Mouse (Mus musculus) brain, embryonic 18.5 days (tissue): ENCODE measurements around the gene Sowahc.

Experiments
- DNase-seq: peaks from one replicate; pipeline ENCODE4 v3.0.0-alpha.2; 2012; ENCODE audit warnings: low read depth, low spot score

Gene Sowahc

GRCm38 (mm10) chr10:59253541-59254079, 31.9 kb downstream of the Sowahc start:
- DNase-seq, result no peak

- no peak for DNase-seq
These were observed 34.8 kb downstream of the Sowahc start for GRCm38 (mm10) chr10:59256533-59256932.

GRCm38 (mm10) chr10:59259572-59259971, 37.8 kb downstream of the Sowahc start:
- no peak for DNase-seq

- no peak for DNase-seq
These were observed 39.9 kb downstream of the Sowahc start for GRCm38 (mm10) chr10:59261603-59262002.

- no peak for DNase-seq
These were observed 40.3 kb downstream of the Sowahc start for GRCm38 (mm10) chr10:59262021-59262420.

- no peak for DNase-seq
These were observed 41.2 kb downstream of the Sowahc start for GRCm38 (mm10) chr10:59262979-59263378.

GRCm38 (mm10) chr10:59265067-59265466, 43.3 kb downstream of the Sowahc start:
- DNase-seq, result no peak

GRCm38 (mm10) chr10:59265674-59266073, 43.9 kb downstream of the Sowahc start:
- no peak for DNase-seq

GRCm38 (mm10) chr10:59266097-59266496, 44.3 kb downstream of the Sowahc start:
- DNase-seq, result no peak

- DNase-seq, result no peak
These were observed 45.5 kb downstream of the Sowahc start for GRCm38 (mm10) chr10:59267275-59267674.

- no peak for DNase-seq
These were observed 46.4 kb downstream of the Sowahc start for GRCm38 (mm10) chr10:59268109-59268508.

GRCm38 (mm10) chr10:59268754-59269153, 47.0 kb downstream of the Sowahc start:
- no peak for DNase-seq

GRCm38 (mm10) chr10:59275745-59276144, 54.0 kb downstream of the Sowahc start:
- DNase-seq, result no peak
